ENCODE assay signal across 12 mouse cellular contexts in genomic region chr5:77570364-77570763, GRCm38 (mm10).
DNase-seq lines count a peak whose midpoint lies in the region; ATAC-seq and TF ChIP-seq lines count a peak whose summit lies in the region.
"Had no signal": no experiment of that assay in that cellular context is flagged by ENCODE, and none has a peak within 500 bp of the region (broad histone marks: within the 10 kb centered on the region; RNA-seq: fewer than 3 reads in every experiment).

No protein-coding gene starts in this region.

- H3K36me3 ChIP-seq in heart, postnatal 0 days (replicated peaks; ENCODE audit: control insufficient read depth, insufficient read depth, low read length), result no peaks in the 10 kb centered on the region
- no peaks in the 10 kb centered on the region for H3K36me3 ChIP-seq in midbrain, postnatal 0 days (ENCODE audit: insufficient read depth, low read length)
- H3K36me3 ChIP-seq: liver, embryonic 12.5 days; neural tube, embryonic 12.5 days had no signal

- no peaks in the 10 kb centered on the region for H3K4me1 ChIP-seq in heart, postnatal 0 days (ENCODE audit: control insufficient read depth, insufficient read depth)
- H3K4me1 ChIP-seq in midbrain, postnatal 0 days (ENCODE audit: insufficient read depth, low read length), result no peaks in the 10 kb centered on the region
- H3K4me1 ChIP-seq: liver, embryonic 12.5 days; neural tube, embryonic 12.5 days had no signal

- no peak overlapping the region for H3K9ac ChIP-seq in heart, postnatal 0 days (replicated peaks; ENCODE audit: low read depth, low read length)
- no peak overlapping the region for H3K9ac ChIP-seq in midbrain, postnatal 0 days (replicated peaks; ENCODE audit: low read length, poor library complexity, severe bottlenecking)
- H3K9ac ChIP-seq: liver, embryonic 12.5 days; neural tube, embryonic 12.5 days had no signal

- WGBS in heart, postnatal 0 days, result 47% methylated on average over 9 of the region's 9 CpGs
- WGBS in midbrain, postnatal 0 days, result 53% methylated on average over 9 of the region's 9 CpGs

- no peak overlapping the region for H3K4me3 ChIP-seq in heart, postnatal 0 days (ENCODE audit: low read depth, low read length)
- no peak overlapping the region for H3K4me3 ChIP-seq in midbrain, postnatal 0 days (ENCODE audit: low read depth, low read length)
- H3K4me3 ChIP-seq: liver, embryonic 12.5 days; neural tube, embryonic 12.5 days had no signal

- ATAC-seq in cerebellum, adult (ENCODE audit: insufficient number of reproducible peaks, low FRiP score, low TSS enrichment), result peak; percentile 40; the same call in 1 of the 2 replicates
- peak; percentile 60 for ATAC-seq in heart, postnatal 0 days (ENCODE audit: insufficient read depth, low read depth)
- no peak for ATAC-seq in midbrain, postnatal 0 days (ENCODE audit: low FRiP score)
- ATAC-seq: liver, embryonic 12.5 days had no signal

- H3K27ac ChIP-seq in heart, postnatal 0 days (ENCODE audit: low read depth), result no peak overlapping the region
- H3K27ac ChIP-seq in midbrain, postnatal 0 days (ENCODE audit: low read depth, low read length), result no peak overlapping the region
- H3K27ac ChIP-seq: liver, embryonic 12.5 days; macrophage; neural tube, embryonic 12.5 days had no signal

- TF ChIP-seq CTCF in heart, postnatal 0 days (IDR thresholded peaks at IDR 0.05; ENCODE audit: low read depth), result no peak
- TF ChIP-seq CTCF in midbrain, postnatal 0 days (IDR thresholded peaks at IDR 0.05), result no peak

- no peaks in the 10 kb centered on the region for H3K9me3 ChIP-seq in heart, postnatal 0 days (replicated peaks; ENCODE audit: control insufficient read depth, low read length)
- H3K9me3 ChIP-seq in midbrain, postnatal 0 days (ENCODE audit: low read length), result 0 out of 2 replicates have a peak, but pooled peaks cover 3% of the 10 kb centered on the region
- H3K9me3 ChIP-seq: liver, embryonic 12.5 days; neural tube, embryonic 12.5 days had no signal

- H3K27me3 ChIP-seq in heart, postnatal 0 days (ENCODE audit: control insufficient read depth, insufficient read depth, low read length), result no peaks in the 10 kb centered on the region
- no peaks in the 10 kb centered on the region for H3K27me3 ChIP-seq in midbrain, postnatal 0 days (ENCODE audit: insufficient read depth, low read length)
- H3K27me3 ChIP-seq: liver, embryonic 12.5 days; neural tube, embryonic 12.5 days had no signal

- intact Hi-C loops in left cerebral cortex, postnatal 36 days (cut with DNase I), result no loop called here

- no peak overlapping the region for H3K4me2 ChIP-seq in heart, postnatal 0 days (ENCODE audit: low read depth, low read length)
- no peak overlapping the region for H3K4me2 ChIP-seq in midbrain, postnatal 0 days (ENCODE audit: low read depth, low read length, poor library complexity, severe bottlenecking)
- H3K4me2 ChIP-seq: liver, embryonic 12.5 days; neural tube, embryonic 12.5 days had no signal

- TF ChIP-seq EP300 in heart, postnatal 0 days (IDR thresholded peaks at IDR 0.05; ENCODE audit: low read depth), result no peak

- DNase-seq in cerebellum, adult 18-20 months, result no peak
- peak; percentile 21 for DNase-seq in kidney, postnatal 14 days
- no peak for DNase-seq in kidney, postnatal 25 days
- DNase-seq in heart, postnatal 0 days (ENCODE audit: low spot score), result peak; percentile 47
- peak; percentile 24 for DNase-seq in midbrain, postnatal 0 days (ENCODE audit: low spot score)
- no peak for DNase-seq in left cerebral cortex, postnatal 36 days (ENCODE audit: low spot score in 2 of 2)
- DNase-seq in lung, postnatal 25 days (ENCODE audit: low spot score), result no peak
- DNase-seq: right cerebral cortex, postnatal 4 days had no signal

Comparison
In these comparisons a context has a peak if more than half of its experiments do, and no peak if none do; other contexts are left out.
1. DNase-seq: peak in kidney, postnatal 14 days (single experiment), heart, postnatal 0 days (single experiment) and midbrain, postnatal 0 days (single experiment); none in cerebellum, adult 18-20 months (0 of 2), kidney, postnatal 25 days (0 of 2), left cerebral cortex, postnatal 36 days (0 of 2) and lung, postnatal 25 days (single experiment).